Mouse (Mus musculus) embryonic facial prominence, embryonic 13.5 days (tissue): ENCODE measurements around the gene Timd4. TPM values are rescaled to one million over a fixed set of nuclear protein-coding genes. Genes with fewer than 3 reads are reported as not detected.

Source experiments
- ATAC-seq: fragments of 200-750 bp; cut with Nextera tagmentation; 2 replicates; pipeline ENCODE4 v1.8.0; 2017; ENCODE audit warnings: low read depth; ENCODE audit not compliant: insufficient number of reproducible peaks, insufficient read depth, low FRiP score, low TSS enrichment
- H3K27ac ChIP-seq: fragments of 300-500 bp; sonication (generic); 2 replicates; pipeline ENCODE4 v1.5.1; 2015; ENCODE audit warnings: moderate library complexity, mild to moderate bottlenecking, inconsistent platforms
- H3K27me3 ChIP-seq: fragments of 300-500 bp; sonication (generic); 2 replicates; pipeline ENCODE4 v1.6.1; 2015; ENCODE audit warnings: mild to moderate bottlenecking, inconsistent platforms
- H3K36me3 ChIP-seq: fragments of 300-500 bp; sonication (generic); 2 replicates; pipeline ENCODE4 v1.6.1; 2015; ENCODE audit warnings: mild to moderate bottlenecking, inconsistent platforms
- H3K4me1 ChIP-seq: fragments of 300-500 bp; sonication (generic); 2 replicates; pipeline ENCODE4 v1.6.1; 2015; ENCODE audit warnings: inconsistent platforms
- H3K4me2 ChIP-seq: fragments of 300-500 bp; sonication (generic); 2 replicates; pipeline ENCODE4 v1.6.1; 2015; ENCODE audit warnings: moderate library complexity, mild to moderate bottlenecking, inconsistent platforms
- H3K4me3 ChIP-seq: fragments of 300-500 bp; sonication (generic); 2 replicates; pipeline ENCODE4 v1.5.1; 2015; ENCODE audit warnings: mild to moderate bottlenecking, inconsistent platforms
- H3K9ac ChIP-seq: fragments of 300-500 bp; sonication (generic); 2 replicates; pipeline ENCODE4 v1.6.1; 2015; ENCODE audit warnings: mild to moderate bottlenecking, inconsistent platforms
- H3K9me3 ChIP-seq: fragments of 300-500 bp; sonication (generic); 2 replicates; pipeline ENCODE4 v1.6.1; 2016; ENCODE audit warnings: inconsistent platforms
- WGBS: fragments of 180-500 bp; shearing (Covaris S2); methylation state at CpG from one replicate; pipeline ENCODE4 v1.1.7; 2015; ENCODE audit warnings: mixed read lengths; 5-methylcytosine and 5-hydroxymethylcytosine counted together
- polyA plus RNA-seq: library from polyadenylated mRNA; unstranded; fragments of >200 nt; fragmentation: Nextera tagmentation; extraction: Ambion mirVana; gene quantifications from 2 replicates; pipeline ENCODE4 v1.2.1, GENCODE M21; 2015

Timd4 gene
- 0.32 TPM in 1 of 2 replicates, not detected in the other for polyA plus RNA-seq

DNA sequence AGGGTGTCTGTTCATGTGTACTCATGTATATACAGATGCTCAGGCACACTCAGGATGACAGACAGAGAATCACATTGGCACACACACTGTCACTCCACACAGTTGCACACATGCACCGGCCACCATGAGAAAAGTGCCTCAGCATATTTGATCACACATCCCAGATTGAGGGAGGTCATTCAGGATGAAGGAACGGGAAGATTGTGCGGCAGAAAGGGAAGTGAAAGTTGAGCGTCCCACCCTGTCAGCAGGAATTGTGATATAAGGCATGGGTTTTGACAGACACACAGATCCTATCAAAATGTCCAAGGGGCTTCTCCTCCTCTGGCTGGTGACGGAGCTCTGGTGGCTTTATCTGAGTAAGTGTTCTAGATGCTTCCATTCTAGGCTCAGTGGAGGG is at the start of gene Timd4:
Gene Timd4, plus strand, starts transcription at position 290 of the 400 bp plus-strand sequence.
- H3K9ac ChIP-seq: no peak within 1 kb of the TSS
- no peaks in the 10 kb centered on the region for H3K27me3 ChIP-seq
- no peak within 1 kb of the TSS for H3K4me3 ChIP-seq
- ATAC-seq: no peak
- no peaks in the 10 kb centered on the region for H3K9me3 ChIP-seq
- H3K27ac ChIP-seq: no peak within 1 kb of the TSS
- no peak within 1 kb of the TSS for H3K4me2 ChIP-seq
- no peaks in the 10 kb centered on the region for H3K4me1 ChIP-seq
- no peaks in the 10 kb centered on the region for H3K36me3 ChIP-seq
- WGBS: 78% methylated on average over 5 of the region's 5 CpGs

DNA sequence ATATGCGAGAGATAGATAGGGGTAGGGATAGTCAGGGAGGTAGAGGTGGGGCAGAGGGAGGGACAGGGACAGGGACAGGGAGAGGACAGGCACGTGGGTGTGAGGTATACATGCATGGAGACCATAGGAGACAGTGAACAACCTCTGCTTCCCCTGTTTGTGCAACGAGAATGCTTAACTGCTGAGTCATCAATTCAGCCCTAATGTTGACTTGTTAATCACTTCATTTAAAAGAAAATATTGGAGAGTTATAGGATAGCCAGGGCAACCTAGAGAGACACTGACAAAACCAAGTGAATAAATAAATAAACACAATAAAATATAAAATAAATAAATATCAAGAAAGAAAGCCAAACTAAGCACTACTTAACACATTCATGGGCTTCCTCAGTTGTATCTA is 33.7 kb upstream of the Timd4 start:
- H3K27ac ChIP-seq: no peak overlapping the region
- H3K4me3 ChIP-seq: no peak overlapping the region
- H3K9ac ChIP-seq: no peak overlapping the region
- WGBS: 72% methylated on average over 3 of the region's 3 CpGs
- no peaks in the 10 kb centered on the region for H3K9me3 ChIP-seq
- H3K4me2 ChIP-seq: no peak overlapping the region
- no peaks in the 10 kb centered on the region for H3K27me3 ChIP-seq
- ATAC-seq: no peak
- no peaks in the 10 kb centered on the region for H3K36me3 ChIP-seq
- no peaks in the 10 kb centered on the region for H3K4me1 ChIP-seq

DNA sequence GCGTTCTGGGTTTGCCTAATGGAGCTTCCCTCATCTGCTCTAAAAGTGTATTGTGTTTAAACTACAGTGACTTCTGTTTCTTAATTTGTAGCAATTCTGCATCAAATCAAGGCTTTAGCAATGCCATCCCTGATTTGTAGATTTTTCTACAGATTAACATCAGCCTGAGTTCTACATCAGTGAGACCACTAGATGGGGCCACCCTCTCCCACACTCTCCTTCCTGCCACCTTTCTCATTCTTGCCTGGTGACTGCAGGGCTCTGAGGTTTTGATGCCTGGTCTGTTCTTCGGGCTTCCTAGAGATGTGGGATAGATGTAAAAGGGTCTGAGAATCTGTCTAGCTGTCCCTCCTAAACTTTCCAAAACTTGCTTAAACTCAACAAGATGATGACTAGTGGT is 30.8 kb upstream of the Timd4 start:
- no peak overlapping the region for H3K4me3 ChIP-seq
- H3K4me1 ChIP-seq: no peaks in the 10 kb centered on the region
- ATAC-seq: no peak
- WGBS: 78% methylated on average over 2 of the region's 2 CpGs
- H3K27ac ChIP-seq: no peak overlapping the region
- no peak overlapping the region for H3K4me2 ChIP-seq
- no peak overlapping the region for H3K9ac ChIP-seq
- H3K36me3 ChIP-seq: no peaks in the 10 kb centered on the region
- no peaks in the 10 kb centered on the region for H3K9me3 ChIP-seq
- no peaks in the 10 kb centered on the region for H3K27me3 ChIP-seq

DNA sequence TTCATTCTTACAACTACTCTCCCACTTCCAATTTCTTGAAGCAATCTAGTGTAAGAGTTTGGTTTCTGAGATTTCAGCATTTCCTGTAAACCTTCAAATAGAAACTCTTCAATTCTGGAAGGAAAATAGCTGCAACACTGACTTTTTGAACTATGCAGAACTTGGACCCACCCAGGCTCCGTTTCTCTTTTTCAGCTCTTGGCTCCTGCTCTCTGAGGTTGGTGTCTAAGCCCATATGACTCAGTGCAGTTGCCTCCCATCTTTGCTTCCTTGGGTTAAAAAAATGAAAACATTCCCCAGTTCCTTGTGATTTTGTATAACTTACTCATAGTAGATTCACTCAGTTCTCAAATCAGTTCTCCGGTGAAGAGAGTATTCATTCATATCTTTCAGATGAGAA is 6.2 kb upstream of the Timd4 start:
- WGBS: 83% methylated on average over 2 of the region's 2 CpGs
- ATAC-seq: no peak
- H3K4me2 ChIP-seq: no peak overlapping the region
- no peak overlapping the region for H3K27ac ChIP-seq
- no peaks in the 10 kb centered on the region for H3K4me1 ChIP-seq
- H3K36me3 ChIP-seq: no peaks in the 10 kb centered on the region
- no peaks in the 10 kb centered on the region for H3K27me3 ChIP-seq
- H3K9ac ChIP-seq: no peak overlapping the region
- no peaks in the 10 kb centered on the region for H3K9me3 ChIP-seq
- no peak overlapping the region for H3K4me3 ChIP-seq

DNA sequence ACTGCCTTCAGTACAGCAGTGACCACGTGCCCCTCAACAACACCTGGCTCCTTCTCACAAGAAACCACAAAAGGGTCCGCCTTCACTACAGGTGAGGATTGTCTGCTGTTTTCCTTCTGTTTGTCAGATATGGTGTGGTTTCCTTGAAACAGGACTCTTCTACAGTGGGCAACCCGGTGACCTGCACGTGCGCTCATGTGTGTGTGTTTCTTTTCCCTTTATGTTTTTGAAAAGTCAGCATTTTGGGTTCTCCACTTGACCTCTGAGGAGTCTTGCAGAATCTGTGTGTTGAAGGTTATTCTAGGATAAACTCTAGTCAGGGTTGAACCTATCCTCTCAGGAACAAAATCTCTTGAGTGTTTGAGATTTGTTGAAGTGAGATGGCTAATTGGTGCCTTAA is 7.1 kb downstream of the Timd4 start:
- Histone ChIP-seq H3K4me2 (no peak overlapping the region), H3K4me3 (no peak overlapping the region), H3K9ac (no peak overlapping the region), H3K27me3 (no peaks in the 10 kb centered on the region), H3K36me3 (no peaks in the 10 kb centered on the region), H3K9me3 (no peaks in the 10 kb centered on the region), H3K4me1 (peaks cover 6% of the 10 kb centered on the region; the same call in 1 of the 2 replicates), H3K27ac (no peak overlapping the region)
- no peak for ATAC-seq
- WGBS: 89% methylated on average over 5 of the region's 5 CpGs

DNA sequence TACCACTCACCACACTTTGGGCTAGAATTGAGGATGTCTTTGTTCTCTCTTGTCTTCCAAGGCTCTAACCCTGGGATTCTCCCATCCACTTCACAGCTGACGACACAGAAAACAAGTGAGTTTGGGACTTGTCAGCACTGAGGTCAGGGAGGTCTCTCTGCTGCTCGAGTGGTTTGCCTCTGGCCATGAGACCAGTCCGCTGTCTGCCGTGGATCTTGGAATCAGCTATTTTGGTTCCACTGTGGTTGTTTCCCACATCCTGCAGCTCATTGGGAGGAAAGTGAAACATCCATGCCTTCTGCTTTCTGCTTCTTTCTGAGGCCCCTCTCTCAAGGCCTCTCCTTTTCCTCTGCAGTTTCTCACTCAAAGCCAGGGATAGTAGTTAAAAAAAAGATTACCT is 9.3 kb downstream of the Timd4 start:
- no peaks in the 10 kb centered on the region for H3K9me3 ChIP-seq
- 14% methylated on average over 4 of the region's 4 CpGs for WGBS
- H3K4me3 ChIP-seq: no peak overlapping the region
- no peak for ATAC-seq
- no peak overlapping the region for H3K9ac ChIP-seq
- H3K36me3 ChIP-seq: no peaks in the 10 kb centered on the region
- peaks cover 6% of the 10 kb centered on the region; the same call in 1 of the 2 replicates for H3K4me1 ChIP-seq
- H3K27me3 ChIP-seq: no peaks in the 10 kb centered on the region
- H3K4me2 ChIP-seq: no peak overlapping the region
- H3K27ac ChIP-seq: no peak overlapping the region

DNA sequence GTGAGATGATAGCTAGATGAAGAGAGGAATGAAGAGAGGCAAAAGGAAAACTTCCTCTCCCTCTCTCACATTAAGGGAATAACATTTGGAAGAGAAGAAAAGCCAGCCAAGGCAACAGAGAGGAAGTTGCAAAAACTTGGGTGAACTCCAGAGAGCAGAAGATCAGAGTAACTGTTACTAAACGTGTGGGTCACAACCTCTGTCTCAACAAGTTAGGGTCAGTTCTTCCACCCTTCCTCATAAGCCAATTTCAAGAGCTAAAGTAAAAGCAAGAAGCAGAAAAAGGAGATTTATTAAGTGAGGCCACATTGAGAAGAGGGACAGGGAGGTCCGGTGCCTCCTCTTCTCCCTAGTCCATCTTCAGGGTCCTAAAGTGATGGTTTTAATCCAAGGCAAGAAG is 19.7 kb downstream of the Timd4 start:
- Histone ChIP-seq H3K9me3 (no peaks in the 10 kb centered on the region), H3K4me2 (no peak overlapping the region), H3K27me3 (no peaks in the 10 kb centered on the region), H3K9ac (no peak overlapping the region), H3K36me3 (no peaks in the 10 kb centered on the region), H3K4me1 (peaks cover 3% of the 10 kb centered on the region; the same call in 1 of the 2 replicates), H3K4me3 (no peak overlapping the region), H3K27ac (no peak overlapping the region)
- ATAC-seq: no peak
- WGBS: 74% methylated on average over 2 of the region's 2 CpGs

DNA sequence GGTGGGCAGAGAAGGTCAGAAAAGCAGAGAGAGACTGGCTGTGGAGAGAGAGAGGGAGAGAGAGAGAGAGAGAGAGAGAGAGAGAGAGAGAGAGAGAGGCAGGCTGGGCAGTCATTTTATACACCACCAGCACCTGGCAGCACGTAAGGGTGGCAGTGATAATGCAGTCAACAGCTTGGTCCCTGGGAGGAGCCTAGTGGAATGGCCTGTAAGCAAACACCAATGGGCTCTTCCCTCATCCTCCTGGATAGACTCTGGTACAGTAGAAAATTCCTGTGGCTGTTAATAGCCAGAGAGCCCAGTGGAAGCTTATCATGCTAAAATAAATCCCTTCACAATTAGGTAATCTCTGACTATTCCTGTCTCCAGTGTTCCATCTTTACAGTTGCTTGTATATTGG is 24.5 kb downstream of the Timd4 start:
- Histone ChIP-seq H3K4me2 (no peak overlapping the region), H3K36me3 (no peaks in the 10 kb centered on the region), H3K9ac (no peak overlapping the region), H3K9me3 (no peaks in the 10 kb centered on the region), H3K27ac (no peak overlapping the region), H3K4me1 (peaks cover 6% of the 10 kb centered on the region; the same call in 1 of the 2 replicates), H3K4me3 (no peak overlapping the region), H3K27me3 (no peaks in the 10 kb centered on the region)
- no peak for ATAC-seq
- WGBS: 65% methylated on average over 1 of the region's 1 CpGs

DNA sequence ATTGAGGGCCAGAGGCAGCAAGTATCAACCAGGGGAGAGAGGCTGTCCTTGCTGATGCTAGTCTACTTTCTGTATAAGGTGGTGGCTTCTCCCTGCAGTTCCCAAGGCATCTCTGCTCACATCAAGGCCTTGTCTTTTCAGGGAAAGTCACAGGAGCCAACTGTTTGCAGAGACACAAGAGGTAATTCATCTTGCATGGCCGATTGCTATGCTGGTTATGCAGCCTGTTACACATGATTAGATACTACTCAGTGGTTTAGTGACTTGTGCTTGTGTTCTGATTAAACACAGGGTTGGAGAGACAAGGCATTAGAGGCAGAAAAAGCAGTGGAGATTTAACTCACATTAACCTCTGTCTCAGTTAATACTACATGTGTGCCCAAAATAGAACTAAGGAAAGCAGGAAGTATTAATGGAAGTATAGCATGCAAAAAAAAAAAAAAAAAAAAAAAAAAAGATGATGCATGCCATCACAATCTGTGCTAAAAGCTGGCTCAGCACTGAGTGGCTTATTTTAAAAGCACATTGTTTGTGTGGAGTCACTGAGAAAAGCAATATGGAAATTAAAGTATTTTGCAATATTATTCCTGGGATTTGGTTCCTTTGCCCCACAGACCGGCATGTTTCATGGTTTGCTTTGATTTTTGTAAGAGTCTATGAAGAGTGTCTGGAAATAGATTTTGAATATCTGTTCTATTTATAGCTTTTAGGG is 31.6 kb downstream of the Timd4 start:
- Histone ChIP-seq H3K27ac (no peak overlapping the region), H3K9ac (no peak overlapping the region), H3K4me3 (no peak overlapping the region), H3K36me3 (no peaks in the 10 kb centered on the region), H3K9me3 (no peaks in the 10 kb centered on the region), H3K27me3 (no peaks in the 10 kb centered on the region), H3K4me1 (0 out of 2 replicates have a peak, but pooled peaks cover 3% of the 10 kb centered on the region), H3K4me2 (no peak overlapping the region)
- WGBS: 35% methylated on average over 2 of the region's 2 CpGs
- no peak for ATAC-seq

DNA sequence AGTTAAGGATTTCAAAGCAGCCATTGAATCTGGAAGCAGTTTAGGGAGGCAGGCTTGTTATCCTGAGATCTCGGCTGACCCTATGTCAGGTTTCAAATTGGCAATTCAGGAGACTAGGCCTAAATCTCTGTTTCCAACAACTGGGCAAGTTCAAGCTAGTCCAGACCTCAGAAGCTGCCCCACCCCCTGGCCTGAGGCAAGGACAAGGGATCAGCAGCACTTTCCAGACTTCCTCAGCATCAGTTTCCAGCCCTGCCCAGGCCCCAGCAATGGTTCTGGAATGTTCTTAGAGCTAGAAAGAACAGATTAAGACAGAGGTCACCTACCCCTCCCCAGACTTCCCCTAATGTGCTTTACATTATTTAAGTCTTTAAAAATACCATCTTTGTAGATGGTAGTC is 36.1 kb downstream of the Timd4 start:
- no peaks in the 10 kb centered on the region for H3K9me3 ChIP-seq
- no peak overlapping the region for H3K4me2 ChIP-seq
- H3K27ac ChIP-seq: no peak overlapping the region
- no peak overlapping the region for H3K4me3 ChIP-seq
- WGBS: 23% methylated on average over 1 of the region's 1 CpGs
- no peak for ATAC-seq
- no peaks in the 10 kb centered on the region for H3K36me3 ChIP-seq
- H3K9ac ChIP-seq: no peak overlapping the region
- H3K4me1 ChIP-seq: peaks cover 3% of the 10 kb centered on the region; the same call in 1 of the 2 replicates
- H3K27me3 ChIP-seq: no peaks in the 10 kb centered on the region

DNA sequence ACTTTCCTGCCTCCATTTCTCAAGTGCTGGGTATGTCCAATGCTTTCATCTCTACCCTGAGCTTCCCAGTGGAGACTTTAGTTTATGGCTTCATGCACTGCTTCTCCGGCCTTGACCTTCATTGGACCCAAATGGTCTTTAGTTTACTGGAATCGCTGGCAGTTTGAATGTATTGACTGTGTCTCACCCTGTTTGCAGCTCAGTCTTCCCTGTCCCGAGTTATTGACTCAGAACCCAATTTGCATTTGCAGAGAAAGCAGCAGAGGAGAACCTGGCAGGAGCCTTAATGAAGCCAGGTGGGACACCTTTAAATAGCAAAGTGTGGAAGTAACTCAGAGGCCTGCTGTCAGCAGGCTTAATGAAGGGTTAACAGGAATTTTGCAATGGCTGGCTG is 37.2 kb downstream of the Timd4 start:
- WGBS: 55% methylated on average over 3 of the region's 3 CpGs
- no peak for ATAC-seq
- Histone ChIP-seq H3K27me3 (no peaks in the 10 kb centered on the region), H3K4me2 (no peak overlapping the region), H3K27ac (no peak overlapping the region), H3K9me3 (no peaks in the 10 kb centered on the region), H3K9ac (no peak overlapping the region), H3K4me3 (no peak overlapping the region), H3K36me3 (no peaks in the 10 kb centered on the region), H3K4me1 (peaks cover 3% of the 10 kb centered on the region; the same call in 1 of the 2 replicates)

DNA sequence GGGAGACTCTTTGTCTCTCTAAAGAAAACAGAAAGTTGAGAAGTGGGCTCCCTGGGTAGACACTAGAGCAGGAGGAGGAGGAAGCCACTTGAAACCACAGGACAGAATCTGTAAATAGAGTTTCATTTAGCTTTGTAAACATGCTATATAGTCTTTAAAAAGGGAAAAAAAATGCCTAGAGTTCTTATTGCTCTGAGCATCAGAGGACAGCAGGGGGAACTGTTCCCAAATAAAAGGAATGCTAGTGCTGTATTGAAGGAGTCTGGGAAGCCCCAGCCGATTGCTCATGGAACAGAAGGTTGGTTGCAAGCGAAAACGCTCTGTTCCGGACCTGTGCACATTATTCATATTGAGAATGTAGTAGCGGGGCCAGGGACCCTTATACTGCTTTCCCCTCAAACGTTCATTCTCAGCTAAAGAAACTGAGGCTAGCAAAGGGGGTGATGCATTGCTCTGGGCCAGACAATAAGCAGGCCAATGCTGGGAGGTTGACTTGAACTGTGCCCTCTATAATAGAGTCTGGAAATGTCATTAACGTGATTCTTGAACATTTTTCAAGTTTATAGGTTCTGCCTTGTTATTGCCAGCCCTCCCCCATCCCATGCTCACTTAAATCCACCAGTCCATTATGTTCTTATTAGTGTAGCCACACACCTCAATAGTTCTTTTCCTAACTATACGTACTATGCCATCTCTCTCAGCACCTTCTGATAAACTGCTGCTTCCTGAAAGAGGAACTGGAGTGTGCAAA is 37.8 kb downstream of the Timd4 start:
- ATAC-seq: no peak
- H3K36me3 ChIP-seq: no peaks in the 10 kb centered on the region
- H3K4me3 ChIP-seq: no peak overlapping the region
- WGBS: 33% methylated on average over 8 of the region's 8 CpGs
- H3K4me2 ChIP-seq: no peak overlapping the region
- H3K27me3 ChIP-seq: no peaks in the 10 kb centered on the region
- H3K27ac ChIP-seq: no peak overlapping the region
- peaks cover 3% of the 10 kb centered on the region; the same call in 1 of the 2 replicates for H3K4me1 ChIP-seq
- H3K9me3 ChIP-seq: no peaks in the 10 kb centered on the region
- no peak overlapping the region for H3K9ac ChIP-seq
